Mouse (Mus musculus): ENCODE measurements at regions not wholly inside any gene's neighbourhood (a gene's known extent, or its start where the extent isn't known, plus 50 kb on each side); places are given as distances from the start of the nearest gene placed in this dataset.

- Histone ChIP-seq H3K4me1 (replicated peaks; ENCODE audit: control insufficient read depth, insufficient read depth, low read length) (no peaks in the 10 kb centered on the region), H3K4me2 (replicated peaks; ENCODE audit: low read depth, low read length) (no peak overlapping the region), H3K4me3 (ENCODE audit: low read depth, low read length) (no peak overlapping the region), H3K9ac (ENCODE audit: low read depth, low read length) (no peak overlapping the region), H3K36me3 (ENCODE audit: control insufficient read depth, insufficient read depth, low read length) (no peaks in the 10 kb centered on the region), H3K27ac (ENCODE audit: low read depth, low read length) (no peak overlapping the region), H3K9me3 (ENCODE audit: control insufficient read depth, low read length) (no peaks in the 10 kb centered on the region), H3K27me3 (ENCODE audit: control insufficient read depth, insufficient read depth, low read length) (no peaks in the 10 kb centered on the region)
- ATAC-seq (ENCODE audit: low FRiP score) (no peak), DNase-seq (ENCODE audit: low spot score) (no peak)
- WGBS = 62% methylated on average over 2 of the region's 2 CpGs
Measured at GRCm38 (mm10) chr9:73275671-73276070, 162.4 kb downstream of the Rsl24d1 start.

GRCm38 (mm10) chr9:73295287-73295686, 182.1 kb downstream of the Rsl24d1 start:
- no peaks in the 10 kb centered on the region for H3K36me3 ChIP-seq (ENCODE audit: control insufficient read depth, insufficient read depth, low read length)
- H3K4me2 ChIP-seq (replicated peaks; ENCODE audit: low read depth, low read length) = no peak overlapping the region
- no peaks in the 10 kb centered on the region for H3K27me3 ChIP-seq (ENCODE audit: control insufficient read depth, insufficient read depth, low read length)
- no peaks in the 10 kb centered on the region for H3K4me1 ChIP-seq (replicated peaks; ENCODE audit: control insufficient read depth, insufficient read depth, low read length)
- no peak overlapping the region for H3K4me3 ChIP-seq (ENCODE audit: low read depth, low read length)
- no peaks in the 10 kb centered on the region for H3K9me3 ChIP-seq (ENCODE audit: control insufficient read depth, low read length)
- DNase-seq (ENCODE audit: low spot score) = no peak
- H3K9ac ChIP-seq (ENCODE audit: low read depth, low read length) = no peak overlapping the region
- 89% methylated on average over 6 of the region's 6 CpGs for WGBS
- no peak overlapping the region for H3K27ac ChIP-seq (ENCODE audit: low read depth, low read length)
- ATAC-seq (ENCODE audit: low FRiP score) = no peak

GRCm38 (mm10) chr9:73302156-73302918, 189.1 kb downstream of the Rsl24d1 start:
- no peaks in the 10 kb centered on the region for H3K36me3 ChIP-seq (ENCODE audit: control insufficient read depth, insufficient read depth, low read length)
- 85% methylated on average over 5 of the region's 5 CpGs for WGBS
- H3K27me3 ChIP-seq (ENCODE audit: control insufficient read depth, insufficient read depth, low read length) = no peaks in the 10 kb centered on the region
- no peak overlapping the region for H3K9ac ChIP-seq (ENCODE audit: low read depth, low read length)
- H3K4me2 ChIP-seq (replicated peaks; ENCODE audit: low read depth, low read length) = no peak overlapping the region
- peak; percentile 34 for DNase-seq (ENCODE audit: low spot score)
- ATAC-seq (ENCODE audit: low FRiP score) = no peak
- no peak overlapping the region for H3K27ac ChIP-seq (ENCODE audit: low read depth, low read length)
- H3K4me3 ChIP-seq (ENCODE audit: low read depth, low read length) = no peak overlapping the region
- H3K9me3 ChIP-seq (ENCODE audit: control insufficient read depth, low read length) = no peaks in the 10 kb centered on the region
- no peaks in the 10 kb centered on the region for H3K4me1 ChIP-seq (replicated peaks; ENCODE audit: control insufficient read depth, insufficient read depth, low read length)

- H3K9me3 ChIP-seq (ENCODE audit: control insufficient read depth, low read length) = no peaks in the 10 kb centered on the region
- no peak overlapping the region for H3K27ac ChIP-seq (ENCODE audit: low read depth, low read length)
- H3K4me3 ChIP-seq (ENCODE audit: low read depth, low read length) = no peak overlapping the region
- ATAC-seq (ENCODE audit: low FRiP score) (no peak), DNase-seq (ENCODE audit: low spot score) (no peak)
- no peaks in the 10 kb centered on the region for H3K36me3 ChIP-seq (ENCODE audit: control insufficient read depth, insufficient read depth, low read length)
- no peak overlapping the region for H3K9ac ChIP-seq (ENCODE audit: low read depth, low read length)
- H3K4me1 ChIP-seq (replicated peaks; ENCODE audit: control insufficient read depth, insufficient read depth, low read length) = no peaks in the 10 kb centered on the region
- H3K27me3 ChIP-seq (ENCODE audit: control insufficient read depth, insufficient read depth, low read length) = no peaks in the 10 kb centered on the region
- whole genome bisulfite sequencing = 78% methylated on average over 1 of the region's 1 CpGs
- H3K4me2 ChIP-seq (replicated peaks; ENCODE audit: low read depth, low read length) = no peak overlapping the region
Measured at GRCm38 (mm10) chr9:73317048-73317447, 203.8 kb downstream of the Rsl24d1 start.

- Histone ChIP-seq H3K36me3 (ENCODE audit: control insufficient read depth, insufficient read depth, low read length) (no peaks in the 10 kb centered on the region), H3K9me3 (ENCODE audit: control insufficient read depth, low read length) (no peaks in the 10 kb centered on the region), H3K9ac (ENCODE audit: low read depth, low read length) (no peak overlapping the region), H3K4me1 (replicated peaks; ENCODE audit: control insufficient read depth, insufficient read depth, low read length) (no peaks in the 10 kb centered on the region), H3K27ac (ENCODE audit: low read depth, low read length) (no peak overlapping the region), H3K4me2 (replicated peaks; ENCODE audit: low read depth, low read length) (no peak overlapping the region), H3K4me3 (ENCODE audit: low read depth, low read length) (no peak overlapping the region), H3K27me3 (ENCODE audit: control insufficient read depth, insufficient read depth, low read length) (no peaks in the 10 kb centered on the region)
- 91% methylated on average over 2 of the region's 2 CpGs for WGBS
- DNase-seq (ENCODE audit: low spot score) (no peak), ATAC-seq (ENCODE audit: low FRiP score) (no peak)
Measured at GRCm38 (mm10) chr9:73319704-73320307, 206.6 kb downstream of the Rsl24d1 start.

GRCm38 (mm10) chr9:73331066-73331465, 217.8 kb downstream of the Rsl24d1 start:
- no peaks in the 10 kb centered on the region for H3K36me3 ChIP-seq (ENCODE audit: control insufficient read depth, insufficient read depth, low read length)
- H3K9ac ChIP-seq (ENCODE audit: low read depth, low read length) = no peak overlapping the region
- no peaks in the 10 kb centered on the region for H3K27me3 ChIP-seq (ENCODE audit: control insufficient read depth, insufficient read depth, low read length)
- H3K4me3 ChIP-seq (ENCODE audit: low read depth, low read length) = no peak overlapping the region
- no peaks in the 10 kb centered on the region for H3K9me3 ChIP-seq (ENCODE audit: control insufficient read depth, low read length)
- H3K27ac ChIP-seq (ENCODE audit: low read depth, low read length) = no peak overlapping the region
- ATAC-seq (ENCODE audit: low FRiP score) (no peak), DNase-seq (ENCODE audit: low spot score) (no peak)
- no peak overlapping the region for H3K4me2 ChIP-seq (replicated peaks; ENCODE audit: low read depth, low read length)
- H3K4me1 ChIP-seq (replicated peaks; ENCODE audit: control insufficient read depth, insufficient read depth, low read length) = no peaks in the 10 kb centered on the region

- no peaks in the 10 kb centered on the region for H3K27me3 ChIP-seq (ENCODE audit: control insufficient read depth, insufficient read depth, low read length)
- no peaks in the 10 kb centered on the region for H3K9me3 ChIP-seq (ENCODE audit: control insufficient read depth, low read length)
- DNase-seq (ENCODE audit: low spot score) = no peak
- 84% methylated on average over 5 of the region's 5 CpGs for WGBS
- no peaks in the 10 kb centered on the region for H3K4me1 ChIP-seq (replicated peaks; ENCODE audit: control insufficient read depth, insufficient read depth, low read length)
- no peak overlapping the region for H3K4me2 ChIP-seq (replicated peaks; ENCODE audit: low read depth, low read length)
- H3K9ac ChIP-seq (ENCODE audit: low read depth, low read length) = no peak overlapping the region
- no peaks in the 10 kb centered on the region for H3K36me3 ChIP-seq (ENCODE audit: control insufficient read depth, insufficient read depth, low read length)
- H3K27ac ChIP-seq (ENCODE audit: low read depth, low read length) = no peak overlapping the region
- no peak overlapping the region for H3K4me3 ChIP-seq (ENCODE audit: low read depth, low read length)
- no peak for ATAC-seq (ENCODE audit: low FRiP score)
Measured at GRCm38 (mm10) chr9:73336039-73336438, 222.8 kb downstream of the Rsl24d1 start.

- no peak overlapping the region for H3K4me3 ChIP-seq (ENCODE audit: low read depth, low read length)
- no peak overlapping the region for H3K27ac ChIP-seq (ENCODE audit: low read depth, low read length)
- no peaks in the 10 kb centered on the region for H3K27me3 ChIP-seq (ENCODE audit: control insufficient read depth, insufficient read depth, low read length)
- no peak overlapping the region for H3K4me2 ChIP-seq (replicated peaks; ENCODE audit: low read depth, low read length)
- ATAC-seq (ENCODE audit: low FRiP score) (no peak), DNase-seq (ENCODE audit: low spot score) (no peak)
- peaks cover 5% of the 10 kb centered on the region; the same call in 1 of the 2 replicates for H3K9me3 ChIP-seq (ENCODE audit: control insufficient read depth, low read length)
- no peak overlapping the region for H3K9ac ChIP-seq (ENCODE audit: low read depth, low read length)
- no peaks in the 10 kb centered on the region for H3K4me1 ChIP-seq (replicated peaks; ENCODE audit: control insufficient read depth, insufficient read depth, low read length)
- WGBS = 81% methylated on average over 2 of the region's 2 CpGs
- H3K36me3 ChIP-seq (ENCODE audit: control insufficient read depth, insufficient read depth, low read length) = no peaks in the 10 kb centered on the region
Measured at GRCm38 (mm10) chr9:73337045-73337740, 224.0 kb downstream of the Rsl24d1 start.

Data from hindbrain, embryonic 11.5 days (tissue).